19 mouse cellular contexts compared by ENCODE assay signal in the genomic region with DNA sequence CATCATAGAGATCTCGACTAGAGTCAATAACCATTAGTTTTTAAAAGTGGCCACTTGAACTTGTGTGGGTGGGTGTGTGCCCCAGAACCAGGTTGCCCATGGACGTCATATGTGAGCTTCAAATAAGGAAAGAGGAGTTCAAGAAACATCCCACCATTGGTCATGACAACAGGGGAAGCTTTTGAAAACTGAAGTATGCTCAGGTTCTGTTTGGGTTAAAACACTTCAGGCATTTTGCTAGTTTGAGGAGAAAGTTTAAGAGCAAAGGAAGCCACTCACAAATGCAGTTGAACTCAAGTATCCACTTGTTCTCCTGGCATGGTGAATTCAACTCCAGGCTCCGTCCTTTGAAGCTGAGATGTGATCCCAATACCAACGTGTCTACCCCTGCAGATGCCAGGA. TPM values are rescaled to one million over a fixed set of nuclear protein-coding genes. Genes with fewer than 3 reads are reported as not detected.
DNase-seq lines count a peak whose midpoint lies in the region; ATAC-seq lines count a peak whose summit lies in the region.
"Had no signal": no experiment of that assay in that cellular context is flagged by ENCODE, and none has a peak within 500 bp of the region (broad histone marks: within the 10 kb centered on the region; RNA-seq: fewer than 3 reads in every experiment).

No protein-coding gene starts in this region.

- no peak overlapping the region for H3K4me2 ChIP-seq in lung, embryonic 15.5 days
- H3K4me2 ChIP-seq: embryonic facial prominence, embryonic 13.5 days; forebrain, embryonic 12.5 days; heart, embryonic 13.5 days; hindbrain, embryonic 12.5 days had no signal

- H3K36me3 ChIP-seq in heart, embryonic 10.5 days, result no peaks in the 10 kb centered on the region
- H3K36me3 ChIP-seq in lung, embryonic 15.5 days, result no peaks in the 10 kb centered on the region
- no peaks in the 10 kb centered on the region for H3K36me3 ChIP-seq in limb, embryonic 10.5 days
- H3K36me3 ChIP-seq: embryonic facial prominence, embryonic 13.5 days; forebrain, embryonic 12.5 days; heart, embryonic 13.5 days; hindbrain, embryonic 12.5 days had no signal

- no peak overlapping the region for H3K9ac ChIP-seq in lung, embryonic 15.5 days
- H3K9ac ChIP-seq: embryonic facial prominence, embryonic 13.5 days; forebrain, embryonic 12.5 days; heart, embryonic 13.5 days; hindbrain, embryonic 12.5 days had no signal

- no peak overlapping the region for H3K27ac ChIP-seq in heart, embryonic 10.5 days
- peak overlapping the region; percentile 43; the same call in 1 of the 2 replicates for H3K27ac ChIP-seq in lung, embryonic 15.5 days
- no peak overlapping the region for H3K27ac ChIP-seq in limb, embryonic 10.5 days
- H3K27ac ChIP-seq: embryonic facial prominence, embryonic 13.5 days; forebrain, embryonic 12.5 days; heart, embryonic 13.5 days; hindbrain, embryonic 12.5 days had no signal

- DNase-seq in heart, embryonic 10.5 days (ENCODE audit: low spot score), result peak; percentile 74
- DNase-seq in heart, postnatal 25 days (ENCODE audit: low spot score), result no peak
- peak; percentile 20 for DNase-seq in lung, postnatal 14 days
- DNase-seq in limb, embryonic 10.5 days (ENCODE audit: low spot score), result no peak
- DNase-seq in adipocyte (ENCODE audit: low spot score), result no peak
- no peak for DNase-seq in right cerebral cortex, postnatal 14 days
- DNase-seq: adrenal gland, postnatal 10 days; cerebellum, adult 11-12 months; cerebellum, adult 9-10 months; cerebellum, postnatal 36 days; gastrocnemius, postnatal 10 days; heart, postnatal 4 days had no signal

- no peaks in the 10 kb centered on the region for H3K9me3 ChIP-seq in heart, embryonic 10.5 days
- H3K9me3 ChIP-seq in lung, embryonic 15.5 days, result no peaks in the 10 kb centered on the region
- no peaks in the 10 kb centered on the region for H3K9me3 ChIP-seq in limb, embryonic 10.5 days (replicated peaks)
- H3K9me3 ChIP-seq: embryonic facial prominence, embryonic 13.5 days; forebrain, embryonic 12.5 days; heart, embryonic 13.5 days; hindbrain, embryonic 12.5 days had no signal

- 71% methylated on average over 4 of the region's 4 CpGs for WGBS in heart, embryonic 10.5 days
- WGBS in lung, embryonic 15.5 days, result 37% methylated on average over 4 of the region's 4 CpGs
- WGBS in limb, embryonic 10.5 days, result 86% methylated on average over 4 of the region's 4 CpGs

- ATAC-seq in lung, embryonic 15.5 days (ENCODE audit: borderline replicate concordance, extremely low read depth, low FRiP score, low TSS enrichment), result peak; percentile 88
- ATAC-seq: forebrain, embryonic 16.5 days; hindbrain, embryonic 16.5 days had no signal

- H3K4me3 ChIP-seq in heart, embryonic 10.5 days, result no peak overlapping the region
- no peak overlapping the region for H3K4me3 ChIP-seq in lung, embryonic 15.5 days
- H3K4me3 ChIP-seq in limb, embryonic 10.5 days, result no peak overlapping the region
- H3K4me3 ChIP-seq: embryonic facial prominence, embryonic 13.5 days; forebrain, embryonic 12.5 days; heart, embryonic 13.5 days; hindbrain, embryonic 12.5 days had no signal

- intact Hi-C loops in heart, postnatal 25 days (cut with DNase I), result no loop called here

- no peaks in the 10 kb centered on the region; the same call in 1 of the 2 replicates for H3K4me1 ChIP-seq in heart, embryonic 10.5 days
- 0 out of 2 replicates have a peak, but pooled peaks cover 3% of the 10 kb centered on the region for H3K4me1 ChIP-seq in lung, embryonic 15.5 days
- H3K4me1 ChIP-seq in limb, embryonic 10.5 days, result peaks cover 9% of the 10 kb centered on the region; the same call in 1 of the 2 replicates
- H3K4me1 ChIP-seq: forebrain, embryonic 12.5 days; heart, embryonic 13.5 days; hindbrain, embryonic 12.5 days had no signal

- H3K27me3 ChIP-seq in heart, embryonic 10.5 days (ENCODE audit: insufficient read depth, poor library complexity, severe bottlenecking), result no peaks in the 10 kb centered on the region
- no peaks in the 10 kb centered on the region for H3K27me3 ChIP-seq in lung, embryonic 15.5 days
- H3K27me3 ChIP-seq in limb, embryonic 10.5 days (ENCODE audit: low read depth, poor library complexity, severe bottlenecking), result peaks cover 19% of the 10 kb centered on the region; the same call in 1 of the 2 replicates
- H3K27me3 ChIP-seq: embryonic facial prominence, embryonic 13.5 days; heart, embryonic 13.5 days had no signal

RNA-seq across cellular contexts. Expression of gene Irx2, which starts 34.9 kb away (rescaled TPM):
- 10.1 and 12.8 TPM in 2 replicates for polyA plus RNA-seq in heart, embryonic 10.5 days (2016; fragmentation: Nextera tagmentation; extraction: Ambion mirVana)
- total RNA-seq in heart, postnatal 25 days (2021), result 1 to 10 TPM; 4.5 to 5.0 TPM
- polyA plus RNA-seq in lung, embryonic 15.5 days (2015; fragmentation: Nextera tagmentation; extraction: Ambion mirVana), result 31.7 and 33.5 TPM in 2 replicates
- 1.5 and 2.2 TPM in 2 replicates for polyA plus RNA-seq in limb, embryonic 10.5 days (2016; fragmentation: Nextera tagmentation; extraction: Ambion mirVana)

Comparison
In these comparisons a context has a peak if more than half of its experiments do, and no peak if none do; other contexts are left out.
1. DNase-seq: peak in heart, embryonic 10.5 days (single experiment) and lung, postnatal 14 days (single experiment); none in heart, postnatal 25 days (single experiment), limb, embryonic 10.5 days (single experiment), adipocyte (single experiment) and right cerebral cortex, postnatal 14 days (single experiment).